Mouse (Mus musculus) bone marrow, adult 2 months (tissue): ENCODE measurements around the gene Gm5105.

Experiments used
- CTCF ChIP-seq: fragments of 200-500 bp; IDR thresholded peaks from 2 replicates; pipeline ENCODE4 v1.5.1; 2011; ENCODE audit warnings: low read length, control low read depth; ENCODE audit not compliant: control insufficient read depth, insufficient read depth
- POLR2A ChIP-seq: fragments of 200-500 bp; IDR thresholded peaks from 2 replicates; pipeline ENCODE4 v1.6.1; 2011; ENCODE audit warnings: low read depth, mild to moderate bottlenecking, control low read depth, low read length, borderline replicate concordance; ENCODE audit not compliant: control insufficient read depth

- TF ChIP-seq CTCF (no peak), POLR2A (no peak)
These were observed 67.0 kb downstream of the Gm5105 start for GRCm38 (mm10) chr3:138000062-138000723.
